ENCODE assay signal across 20 mouse cellular contexts in genomic region chr7:16710604-16711003, GRCm38 (mm10). TPM values are rescaled to one million over a fixed set of nuclear protein-coding genes. Genes with fewer than 3 reads are reported as not detected.
DNase-seq lines count a peak whose midpoint lies in the region; ATAC-seq and TF ChIP-seq lines count a peak whose summit lies in the region.
"Had no signal": no experiment of that assay in that cellular context is flagged by ENCODE, and none has a peak within 500 bp of the region (broad histone marks: within the 10 kb centered on the region; RNA-seq: fewer than 3 reads in every experiment).

No protein-coding gene starts in this region.

- no peak overlapping the region for H3K27ac ChIP-seq in forebrain, postnatal 0 days (ENCODE audit: low read depth, low read length)
- no peak overlapping the region for H3K27ac ChIP-seq in forebrain, embryonic 12.5 days
- no peak overlapping the region for H3K27ac ChIP-seq in left cerebral cortex, adult 2 months
- H3K27ac ChIP-seq: embryonic facial prominence, embryonic 10.5 days had no signal

- no peak overlapping the region for H3K4me3 ChIP-seq in forebrain, postnatal 0 days (ENCODE audit: low read depth, low read length)
- H3K4me3 ChIP-seq in forebrain, embryonic 12.5 days (replicated peaks) = no peak overlapping the region
- no peak overlapping the region for H3K4me3 ChIP-seq in left cerebral cortex, adult 2 months
- H3K4me3 ChIP-seq: embryonic facial prominence, embryonic 10.5 days had no signal

- no peak for ATAC-seq in forebrain, postnatal 0 days
- no peak for ATAC-seq in forebrain, embryonic 12.5 days (ENCODE audit: low FRiP score)
- ATAC-seq in Patski = no peak

- no peak overlapping the region for H3K9ac ChIP-seq in forebrain, postnatal 0 days
- no peak overlapping the region for H3K9ac ChIP-seq in forebrain, embryonic 12.5 days

- no peaks in the 10 kb centered on the region for H3K36me3 ChIP-seq in forebrain, postnatal 0 days (ENCODE audit: insufficient read depth)
- H3K36me3 ChIP-seq in forebrain, embryonic 12.5 days (replicated peaks) = no peaks in the 10 kb centered on the region
- H3K36me3 ChIP-seq: embryonic facial prominence, embryonic 10.5 days had no signal

- intact Hi-C loops in left cerebral cortex, adult 2 months (cut with DNase I) = no loop called here
- intact Hi-C loops in left cerebral cortex, postnatal 14 days (cut with DNase I) = no loop called here

- no peaks in the 10 kb centered on the region for H3K9me3 ChIP-seq in forebrain, postnatal 0 days (ENCODE audit: low read length)
- no peaks in the 10 kb centered on the region for H3K9me3 ChIP-seq in forebrain, embryonic 12.5 days

- in situ Hi-C loops in Patski (cut with MboI; ENCODE audit: low pct_unique_long_range_greater_than_20kb) = no loop called here

- H3K27me3 ChIP-seq in forebrain, postnatal 0 days (ENCODE audit: insufficient read depth, low read length) = no peaks in the 10 kb centered on the region
- H3K27me3 ChIP-seq in forebrain, embryonic 12.5 days = no peaks in the 10 kb centered on the region
- H3K27me3 ChIP-seq in Patski = peaks cover 16% of the 10 kb centered on the region

- H3K4me2 ChIP-seq in forebrain, postnatal 0 days (ENCODE audit: low read depth) = no peak overlapping the region
- no peak overlapping the region for H3K4me2 ChIP-seq in forebrain, embryonic 12.5 days

- no peaks in the 10 kb centered on the region for H3K4me1 ChIP-seq in forebrain, postnatal 0 days (ENCODE audit: insufficient read depth)
- no peaks in the 10 kb centered on the region for H3K4me1 ChIP-seq in forebrain, embryonic 12.5 days

- no peak for DNase-seq in forebrain, postnatal 0 days
- no peak for DNase-seq in left cerebral cortex, adult 2 months (ENCODE audit: extremely low spot score in 1 of 2, low spot score in 2 of 2)
- DNase-seq in left cerebral cortex, postnatal 14 days (ENCODE audit: low spot score in 2 of 2) = no peak
- DNase-seq in 3T3-L1 (ENCODE audit: low read depth, low spot score) (peak; percentile 29), Patski (ENCODE audit: low read depth, low spot score) (no peak)
- no peak for DNase-seq in adrenal gland, postnatal 14 days
- DNase-seq in right cerebral cortex, postnatal 10 days (ENCODE audit: low spot score in 2 of 2) = no peak
- DNase-seq: adrenal gland, postnatal 25 days; cerebellum, adult 11-12 months; layer of hippocampus, adult 9-11 months; midbrain, embryonic 14.5 days; thymus, postnatal 36 days had no signal

- CTCF ChIA-PET in Patski (lab: Charles Lee) = no interaction called here

- POLR2A ChIA-PET in Patski (lab: Charles Lee) = no interaction called here

- TF ChIP-seq CTCF in forebrain, postnatal 0 days (IDR thresholded peaks at IDR 0.05; ENCODE audit: low read depth) = 0 out of 2 replicates have a peak, but pooled peaks have one; percentile 6
- TF ChIP-seq CTCF in left cerebral cortex, adult 2 months (IDR thresholded peaks at IDR 0.05) = peak; percentile 10
- TF ChIP-seq CTCF in Patski (IDR thresholded peaks at IDR 0.05) = peak; percentile 37

- WGBS in forebrain, postnatal 0 days = 79% methylated on average over 5 of the region's 5 CpGs
- WGBS in forebrain, embryonic 12.5 days = 77% methylated on average over 5 of the region's 5 CpGs

RNA-seq across cellular contexts. Expression of gene Ceacam9, which starts 11.1 kb away (rescaled TPM):
- not detected in 2 replicates for total RNA-seq in forebrain, postnatal 0 days (2014; rRNA removed)
- 0.13 and 0.18 TPM in 2 replicates for polyA plus RNA-seq in forebrain, postnatal 0 days (2015; fragmentation: Nextera tagmentation; extraction: Ambion mirVana)
- polyA plus RNA-seq in forebrain, embryonic 12.5 days (2016; fragmentation: Nextera tagmentation; extraction: Ambion mirVana) = not detected in 2 replicates
- total RNA-seq in left cerebral cortex, adult 2 months (2021) = under 1 TPM; 0.32 to 0.33 TPM
- total RNA-seq in left cerebral cortex, postnatal 14 days (2021) = not detected
- polyA plus RNA-seq in Patski (2021) = not detected
- not detected in 2 replicates for total RNA-seq in adrenal gland, postnatal 14 days (2021)
- total RNA-seq: adrenal gland, postnatal 25 days; heart, adult 8-10 months; heart, postnatal 25 days had no signal
- polyA plus RNA-seq: embryonic facial prominence, embryonic 10.5 days; kidney, embryonic 14.5 days; limb, embryonic 11.5 days; lung, embryonic 16.5 days; midbrain, embryonic 14.5 days had no signal

RNA-seq across cellular contexts. Expression of gene Ap2s1, which starts 27.6 kb away (rescaled TPM):
- total RNA-seq in forebrain, postnatal 0 days (2014; rRNA removed) = 519 and 565 TPM in 2 replicates
- polyA plus RNA-seq in forebrain, postnatal 0 days (2015; fragmentation: Nextera tagmentation; extraction: Ambion mirVana) = 566 and 578 TPM in 2 replicates
- polyA plus RNA-seq in forebrain, embryonic 12.5 days (2016; fragmentation: Nextera tagmentation; extraction: Ambion mirVana) = 254 and 263 TPM in 2 replicates
- total RNA-seq in left cerebral cortex, adult 2 months (2021) = 100 to 1,000 TPM; 248 to 254 TPM
- 100 to 1,000 TPM; 349 to 363 TPM for total RNA-seq in left cerebral cortex, postnatal 14 days (2021)
- 222 TPM for polyA plus RNA-seq in Patski (2021)
- total RNA-seq in adrenal gland, postnatal 14 days (2021) = 130 and 147 TPM in 2 replicates

RNA-seq across cellular contexts. Expression of gene Ceacam15, which starts 35.1 kb away (rescaled TPM):
- not detected in 2 replicates for total RNA-seq in forebrain, postnatal 0 days (2014; rRNA removed)
- polyA plus RNA-seq in forebrain, postnatal 0 days (2015; fragmentation: Nextera tagmentation; extraction: Ambion mirVana) = not detected in 2 replicates
- polyA plus RNA-seq in forebrain, embryonic 12.5 days (2016; fragmentation: Nextera tagmentation; extraction: Ambion mirVana) = not detected in 2 replicates
- total RNA-seq in left cerebral cortex, adult 2 months (2021) = not detected
- not detected for total RNA-seq in left cerebral cortex, postnatal 14 days (2021)
- not detected for polyA plus RNA-seq in Patski (2021)
- not detected in 2 replicates for total RNA-seq in adrenal gland, postnatal 14 days (2021)
- total RNA-seq: adrenal gland, postnatal 25 days; heart, adult 8-10 months; heart, postnatal 25 days had no signal
- polyA plus RNA-seq: embryonic facial prominence, embryonic 10.5 days; kidney, embryonic 14.5 days; limb, embryonic 11.5 days; lung, embryonic 16.5 days; midbrain, embryonic 14.5 days; neural tube, embryonic 14.5 days had no signal
